Mouse (Mus musculus): ENCODE measurements around the gene BC067074. TPM values are rescaled to one million over a fixed set of nuclear protein-coding genes. Genes with fewer than 3 reads are reported as not detected.

BC067074 gene
- polyA plus RNA-seq, 1 experiment from 2014 or later, result 2.0 TPM

DNA sequence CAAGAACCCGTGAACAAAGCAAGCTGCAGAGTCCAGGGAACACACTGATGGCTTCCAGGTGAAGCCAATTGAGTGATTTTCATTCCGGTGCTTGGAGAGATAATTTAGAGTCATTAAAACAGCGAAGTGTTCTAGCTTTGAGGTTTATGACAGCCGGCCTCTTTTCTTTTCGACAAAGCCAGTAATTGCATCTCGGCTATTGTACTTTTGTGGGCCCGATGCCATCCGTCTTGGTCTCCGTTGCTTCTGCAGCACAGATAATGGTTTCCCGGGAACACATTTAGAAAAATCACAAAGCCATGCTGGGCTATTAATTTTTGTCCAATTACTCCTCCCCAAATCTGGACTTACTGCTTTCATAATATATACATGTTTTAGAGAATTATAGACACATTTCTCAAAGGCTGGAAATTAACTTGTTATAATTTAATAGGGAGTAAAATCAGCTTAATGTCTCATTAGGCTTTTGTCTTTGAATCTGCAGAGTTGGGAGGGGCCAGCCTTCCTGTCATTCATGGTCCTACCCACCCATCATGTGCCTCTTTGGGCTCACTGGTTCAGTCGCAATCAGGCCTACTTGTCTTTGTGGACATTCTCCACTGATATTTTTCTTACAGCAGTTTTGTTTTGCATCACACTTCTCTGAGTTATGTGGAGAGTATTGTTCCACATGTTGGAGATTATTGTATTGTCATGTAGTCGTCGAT lies 64.6 kb downstream of the BC067074 start:
- WGBS, result 85% methylated on average over 13 of the region's 13 CpGs
- H3K4me2 ChIP-seq (replicated peaks), result no peak overlapping the region
- ATAC-seq (ENCODE audit: low FRiP score, low read depth), result no peak

GRCm38 (mm10) chr13:113359676-113360075 lies 66.7 kb downstream of the BC067074 start:
- H3K36me3 ChIP-seq, result no peaks in the 10 kb centered on the region
- H3K27ac ChIP-seq (replicated peaks), result no peak overlapping the region
- 0 out of 2 replicates have a peak, but pooled peaks cover 3% of the 10 kb centered on the region for H3K9me3 ChIP-seq
- no peaks in the 10 kb centered on the region for H3K27me3 ChIP-seq
- WGBS, result 68% methylated on average over 1 of the region's 1 CpGs
- no peak overlapping the region for H3K4me3 ChIP-seq
- peaks cover 6% of the 10 kb centered on the region; the same call in 1 of the 2 replicates for H3K4me1 ChIP-seq
- no peak overlapping the region for H3K9ac ChIP-seq (replicated peaks)
- H3K4me2 ChIP-seq (replicated peaks), result no peak overlapping the region
- no peak for ATAC-seq (ENCODE audit: low FRiP score, low read depth)

More for the DNA sequence above, 64.6 kb downstream of the BC067074 start:
- Histone ChIP-seq H3K4me3 (no peak overlapping the region), H3K27me3 (0 out of 2 replicates have a peak, but pooled peaks cover 3% of the 10 kb centered on the region), H3K9ac (replicated peaks) (no peak overlapping the region), H3K36me3 (no peaks in the 10 kb centered on the region), H3K4me1 (peaks cover 8% of the 10 kb centered on the region; the same call in 1 of the 2 replicates), H3K9me3 (0 out of 2 replicates have a peak, but pooled peaks cover 3% of the 10 kb centered on the region), H3K27ac (replicated peaks) (no peak overlapping the region)

DNA sequence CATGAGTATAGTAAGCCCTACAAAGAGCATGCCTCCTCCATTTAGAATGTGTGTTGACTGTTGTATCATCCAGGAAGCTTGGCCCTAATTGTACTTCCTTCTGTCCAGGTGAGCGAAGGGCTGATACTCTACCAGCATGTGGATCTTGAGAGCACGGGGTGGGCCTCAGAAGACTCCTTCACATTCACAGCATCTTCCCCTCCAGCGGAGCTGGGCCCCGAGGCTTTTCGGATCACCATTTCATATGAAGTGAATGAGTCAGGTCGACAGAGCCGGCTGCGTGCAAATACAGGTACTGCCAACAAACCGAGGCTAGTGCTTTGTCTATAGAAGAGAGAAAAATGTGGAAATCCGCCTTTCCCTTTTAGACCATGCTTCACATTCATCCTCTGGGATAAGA lies 73.0 kb downstream of the BC067074 start:
- Histone ChIP-seq H3K4me3 (no peak overlapping the region), H3K9ac (replicated peaks) (no peak overlapping the region), H3K9me3 (0 out of 2 replicates have a peak, but pooled peaks cover 3% of the 10 kb centered on the region), H3K27me3 (no peaks in the 10 kb centered on the region), H3K4me2 (replicated peaks) (no peak overlapping the region), H3K4me1 (no peaks in the 10 kb centered on the region), H3K27ac (replicated peaks) (no peak overlapping the region), H3K36me3 (no peaks in the 10 kb centered on the region)
- WGBS, result 87% methylated on average over 10 of the region's 10 CpGs
- no peak for ATAC-seq (ENCODE audit: low FRiP score, low read depth)

DNA sequence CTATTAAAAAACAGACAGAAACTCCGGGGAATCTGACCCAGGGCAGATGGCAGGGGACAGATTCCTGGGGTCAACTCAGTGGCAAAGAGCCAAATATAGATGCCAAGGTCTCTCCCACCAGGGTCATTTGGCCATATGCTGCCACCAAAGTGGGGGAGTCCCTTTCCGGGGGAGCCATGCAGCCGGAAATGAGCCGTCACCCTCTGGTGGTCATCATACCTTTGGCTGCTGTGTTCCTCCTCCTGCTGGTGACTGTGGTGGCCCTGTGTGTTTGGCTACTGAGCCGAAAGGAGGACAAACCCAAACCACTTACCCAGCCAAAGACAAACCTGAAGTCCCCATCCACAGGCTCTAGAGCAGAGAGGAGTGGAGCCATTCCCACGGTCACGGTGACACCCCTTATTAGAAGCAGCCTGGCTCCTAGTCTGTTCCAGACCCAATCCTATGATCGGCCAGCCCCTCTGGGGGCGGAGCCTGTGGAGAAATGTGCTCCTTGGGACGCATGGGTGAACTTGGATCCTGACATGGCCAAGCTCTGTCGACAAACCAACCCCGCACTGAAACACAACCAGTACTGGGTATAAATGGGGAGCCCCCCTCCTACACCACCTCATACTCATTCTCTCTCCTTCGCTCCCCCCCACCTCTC lies 76.1 kb downstream of the BC067074 start:
- H3K4me1 ChIP-seq, result no peaks in the 10 kb centered on the region
- no peaks in the 10 kb centered on the region for H3K27me3 ChIP-seq
- no peak overlapping the region for H3K27ac ChIP-seq (replicated peaks)
- no peak overlapping the region for H3K4me3 ChIP-seq
- 75% methylated on average over 13 of the region's 13 CpGs for WGBS
- H3K36me3 ChIP-seq, result no peaks in the 10 kb centered on the region
- H3K4me2 ChIP-seq (replicated peaks), result no peak overlapping the region
- no peak overlapping the region for H3K9ac ChIP-seq (replicated peaks)
- no peaks in the 10 kb centered on the region for H3K9me3 ChIP-seq
- ATAC-seq (ENCODE audit: low FRiP score, low read depth), result no peak

GRCm38 (mm10) chr13:113369622-113370021 lies 76.7 kb downstream of the BC067074 start:
- Histone ChIP-seq H3K27me3 (no peaks in the 10 kb centered on the region), H3K9ac (replicated peaks) (no peak overlapping the region), H3K9me3 (no peaks in the 10 kb centered on the region), H3K27ac (replicated peaks) (no peak overlapping the region), H3K4me2 (replicated peaks) (no peak overlapping the region), H3K4me1 (no peaks in the 10 kb centered on the region), H3K36me3 (no peaks in the 10 kb centered on the region), H3K4me3 (no peak overlapping the region)
- no peak for ATAC-seq (ENCODE audit: low FRiP score, low read depth)
- 92% methylated on average over 10 of the region's 10 CpGs for WGBS

- WGBS, result 88% methylated on average over 12 of the region's 12 CpGs
- no peak overlapping the region for H3K27ac ChIP-seq (replicated peaks)
- no peak overlapping the region for H3K9ac ChIP-seq (replicated peaks)
- H3K4me1 ChIP-seq, result no peaks in the 10 kb centered on the region
- H3K9me3 ChIP-seq, result no peaks in the 10 kb centered on the region
- no peaks in the 10 kb centered on the region for H3K27me3 ChIP-seq
- ATAC-seq (ENCODE audit: low FRiP score, low read depth), result no peak
- no peak overlapping the region for H3K4me3 ChIP-seq
- H3K36me3 ChIP-seq, result no peaks in the 10 kb centered on the region
- no peak overlapping the region for H3K4me2 ChIP-seq (replicated peaks)
Measured at GRCm38 (mm10) chr13:113373291-113374083, 80.5 kb downstream of the BC067074 start.

GRCm38 (mm10) chr13:113374084-113374405 lies 81.1 kb downstream of the BC067074 start:
- WGBS, result 82% methylated on average over 2 of the region's 2 CpGs

DNA sequence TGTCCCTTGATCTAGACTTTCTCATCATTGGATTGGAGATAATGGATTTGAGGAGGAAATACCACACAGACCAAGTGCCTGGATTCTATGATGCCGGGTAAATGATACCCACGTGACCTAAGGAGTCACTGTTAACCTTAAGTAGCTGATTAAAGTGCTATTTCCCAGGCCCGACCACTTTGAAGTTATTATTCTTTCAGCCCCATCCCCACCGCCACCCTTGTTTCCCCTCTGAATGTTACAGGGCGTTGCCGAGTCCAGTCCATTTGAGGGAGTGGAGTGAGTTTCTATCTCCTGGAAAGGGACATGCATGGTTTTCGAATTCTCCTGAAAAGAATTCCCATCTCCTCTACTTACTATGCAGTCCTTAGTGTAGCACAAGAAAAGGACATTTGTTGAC lies 84.7 kb downstream of the BC067074 start:
- H3K9me3 ChIP-seq, result no peaks in the 10 kb centered on the region
- H3K9ac ChIP-seq (replicated peaks), result no peak overlapping the region
- no peak for ATAC-seq (ENCODE audit: low FRiP score, low read depth)
- no peak overlapping the region for H3K27ac ChIP-seq (replicated peaks)
- no peaks in the 10 kb centered on the region for H3K27me3 ChIP-seq
- whole genome bisulfite sequencing, result 92% methylated on average over 7 of the region's 7 CpGs
- no peak overlapping the region for H3K4me3 ChIP-seq
- H3K4me1 ChIP-seq, result no peaks in the 10 kb centered on the region
- H3K4me2 ChIP-seq (replicated peaks), result no peak overlapping the region
- no peaks in the 10 kb centered on the region for H3K36me3 ChIP-seq

More at GRCm38 (mm10) chr13:113374084-113374405, 81.1 kb downstream of the BC067074 start:
- Histone ChIP-seq H3K9me3 (no peaks in the 10 kb centered on the region), H3K27me3 (no peaks in the 10 kb centered on the region), H3K36me3 (no peaks in the 10 kb centered on the region), H3K27ac (replicated peaks) (no peak overlapping the region), H3K4me1 (no peaks in the 10 kb centered on the region), H3K4me2 (replicated peaks) (no peak overlapping the region), H3K4me3 (no peak overlapping the region), H3K9ac (replicated peaks) (no peak overlapping the region)
- ATAC-seq (ENCODE audit: low FRiP score, low read depth), result no peak

GRCm38 (mm10) chr13:113378980-113379410 lies 86.0 kb downstream of the BC067074 start:
- Histone ChIP-seq H3K4me3 (no peak overlapping the region), H3K27me3 (no peaks in the 10 kb centered on the region), H3K9me3 (no peaks in the 10 kb centered on the region), H3K36me3 (no peaks in the 10 kb centered on the region), H3K4me2 (replicated peaks) (no peak overlapping the region), H3K9ac (replicated peaks) (no peak overlapping the region), H3K4me1 (no peaks in the 10 kb centered on the region), H3K27ac (replicated peaks) (no peak overlapping the region)
- no peak for ATAC-seq (ENCODE audit: low FRiP score, low read depth)
- 81% methylated on average over 8 of the region's 8 CpGs for WGBS

DNA sequence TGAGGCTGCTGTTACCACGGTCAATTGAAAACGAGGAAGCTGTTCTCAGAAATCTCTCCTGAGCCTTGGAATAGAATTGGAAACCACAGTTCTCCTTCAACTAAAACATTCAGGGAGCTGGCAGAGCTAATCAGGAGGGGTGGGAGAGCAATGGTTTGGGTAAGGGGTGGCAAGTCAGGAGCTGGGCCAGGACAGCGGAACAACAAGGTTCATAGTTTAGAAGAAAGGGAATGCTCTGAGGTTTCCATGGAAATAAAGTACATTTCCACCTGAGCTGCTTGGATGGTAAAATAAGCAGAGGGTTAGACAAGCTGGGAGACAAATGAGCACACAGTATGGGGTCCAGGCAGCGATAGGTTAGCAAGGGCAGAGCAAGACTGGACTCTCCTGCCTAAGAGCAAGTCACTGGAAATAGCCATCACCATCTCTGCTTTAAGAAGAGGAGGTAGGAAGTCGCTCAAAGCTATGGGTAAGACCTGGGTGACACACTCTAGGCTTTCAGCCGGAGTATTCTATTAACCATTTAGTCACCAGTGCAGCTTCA lies 86.9 kb downstream of the BC067074 start:
- Histone ChIP-seq H3K4me3 (no peak overlapping the region), H3K9ac (replicated peaks) (no peak overlapping the region), H3K27ac (replicated peaks) (no peak overlapping the region), H3K4me2 (replicated peaks) (no peak overlapping the region), H3K36me3 (no peaks in the 10 kb centered on the region), H3K27me3 (no peaks in the 10 kb centered on the region), H3K4me1 (no peaks in the 10 kb centered on the region), H3K9me3 (no peaks in the 10 kb centered on the region)
- 39% methylated on average over 6 of the region's 6 CpGs for WGBS
- ATAC-seq (ENCODE audit: low FRiP score, low read depth), result no peak

GRCm38 (mm10) chr13:113381710-113382109 lies 88.8 kb downstream of the BC067074 start:
- no peaks in the 10 kb centered on the region for H3K4me1 ChIP-seq
- H3K9me3 ChIP-seq, result no peaks in the 10 kb centered on the region
- no peak for ATAC-seq (ENCODE audit: low FRiP score, low read depth)
- H3K36me3 ChIP-seq, result no peaks in the 10 kb centered on the region
- 83% methylated on average over 1 of the region's 1 CpGs for WGBS
- no peak overlapping the region for H3K9ac ChIP-seq (replicated peaks)
- H3K27ac ChIP-seq (replicated peaks), result no peak overlapping the region
- no peak overlapping the region for H3K4me3 ChIP-seq
- H3K27me3 ChIP-seq, result no peaks in the 10 kb centered on the region
- H3K4me2 ChIP-seq (replicated peaks), result no peak overlapping the region

- H3K9me3 ChIP-seq, result no peaks in the 10 kb centered on the region
- WGBS, result 98% methylated on average over 2 of the region's 2 CpGs
- no peaks in the 10 kb centered on the region for H3K36me3 ChIP-seq
- no peak overlapping the region for H3K4me3 ChIP-seq
- H3K4me1 ChIP-seq, result no peaks in the 10 kb centered on the region
- no peak overlapping the region for H3K4me2 ChIP-seq (replicated peaks)
- H3K9ac ChIP-seq (replicated peaks), result no peak overlapping the region
- ATAC-seq (ENCODE audit: low FRiP score, low read depth), result no peak
- H3K27me3 ChIP-seq, result no peaks in the 10 kb centered on the region
- H3K27ac ChIP-seq (replicated peaks), result no peak overlapping the region
Measured at GRCm38 (mm10) chr13:113382201-113382600, 89.2 kb downstream of the BC067074 start.
